11 mouse cellular contexts compared by ENCODE assay signal in the genomic region with DNA sequence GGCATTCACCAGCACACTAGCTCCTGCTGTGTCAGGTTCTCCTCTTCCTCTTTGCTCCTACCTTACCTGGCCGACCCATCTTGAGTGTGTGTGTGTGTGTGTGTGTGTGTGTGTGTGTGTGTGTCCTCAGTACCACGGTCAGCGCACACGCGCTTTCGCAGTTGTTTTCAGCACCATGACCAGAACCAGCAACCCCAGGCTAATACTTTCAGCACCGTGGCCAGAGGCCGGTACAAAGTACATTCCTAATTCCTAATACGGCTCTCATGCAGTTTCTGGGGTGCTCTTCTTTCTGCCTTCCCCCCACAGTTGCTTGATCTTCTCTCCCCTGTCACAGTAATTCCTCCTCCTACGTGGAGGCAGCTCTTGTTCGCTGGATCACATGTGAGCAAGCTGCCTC.
DNase-seq lines count a peak whose midpoint lies in the region; ATAC-seq lines count a peak whose summit lies in the region.
"Had no signal": no experiment of that assay in that cellular context is flagged by ENCODE, and none has a peak within 500 bp of the region (broad histone marks: within the 10 kb centered on the region; RNA-seq: fewer than 3 reads in every experiment).

No protein-coding gene starts in this region.

- peaks cover 2% of the 10 kb centered on the region; the same call in 1 of the 2 replicates for H3K9me3 ChIP-seq in heart, embryonic 10.5 days
- no peaks in the 10 kb centered on the region for H3K9me3 ChIP-seq in limb, embryonic 10.5 days (replicated peaks)

- H3K4me1 ChIP-seq in heart, embryonic 10.5 days, result no peaks in the 10 kb centered on the region
- no peaks in the 10 kb centered on the region for H3K4me1 ChIP-seq in limb, embryonic 10.5 days

- DNase-seq in heart, postnatal 4 days, result peak; percentile 61
- no peak for DNase-seq in heart, embryonic 10.5 days (ENCODE audit: low spot score)
- DNase-seq in ES-CJ7 (ENCODE audit: low read depth, low spot score), result peak; percentile 57
- peak; percentile 63 for DNase-seq in embryo, embryonic 10 days (ENCODE audit: low spot score)
- DNase-seq in limb, embryonic 10.5 days (ENCODE audit: low spot score), result peak; percentile 66
- no peak for DNase-seq in cerebellum, postnatal 36 days
- DNase-seq in frontal cortex, postnatal 25 days (ENCODE audit: low spot score in 2 of 2), result no peak
- DNase-seq: cerebellum, adult 2 months; gastrocnemius, adult 2 months; thymus, postnatal 25 days had no signal

- H3K4me3 ChIP-seq in heart, embryonic 10.5 days, result no peak overlapping the region
- H3K4me3 ChIP-seq in limb, embryonic 10.5 days, result no peak overlapping the region
- H3K4me3 ChIP-seq: gastrocnemius, adult 2 months had no signal

- 35% methylated on average over 11 of the region's 11 CpGs for WGBS in heart, embryonic 10.5 days
- 36% methylated on average over 11 of the region's 11 CpGs for WGBS in limb, embryonic 10.5 days

- H3K27ac ChIP-seq in heart, embryonic 10.5 days, result no peak overlapping the region
- H3K27ac ChIP-seq in limb, embryonic 10.5 days, result no peak overlapping the region
- H3K27ac ChIP-seq: gastrocnemius, adult 2 months had no signal

- H3K36me3 ChIP-seq in heart, embryonic 10.5 days, result no peaks in the 10 kb centered on the region
- no peaks in the 10 kb centered on the region for H3K36me3 ChIP-seq in limb, embryonic 10.5 days

- no peaks in the 10 kb centered on the region for H3K27me3 ChIP-seq in heart, embryonic 10.5 days (ENCODE audit: insufficient read depth, poor library complexity, severe bottlenecking)
- no peaks in the 10 kb centered on the region for H3K27me3 ChIP-seq in limb, embryonic 10.5 days (ENCODE audit: low read depth, poor library complexity, severe bottlenecking)

- ATAC-seq in activated CD4-positive, CD25-positive, alpha-beta regulatory T cell, adult 4 months, result no peak

Comparison
In these comparisons a context has a peak if more than half of its experiments do, and no peak if none do; other contexts are left out.
1. DNase-seq: peak in heart, postnatal 4 days (single experiment), ES-CJ7 (single experiment), embryo, embryonic 10 days (single experiment) and limb, embryonic 10.5 days (single experiment); none in heart, embryonic 10.5 days (single experiment), cerebellum, postnatal 36 days (0 of 2) and frontal cortex, postnatal 25 days (0 of 2).